Mouse (Mus musculus): Measurements from ENCODE around the gene Yipf1. TPM values are rescaled to one million over a fixed set of nuclear protein-coding genes. Genes with fewer than 3 reads are reported as not detected.

The Yipf1 gene
- total RNA-seq (2014; rRNA removed) (42.2 and 52.3 TPM in 2 replicates), polyA plus RNA-seq (2012; rRNA removed) (38.0 and 38.7 TPM in 2 replicates)

- Histone ChIP-seq H3K4me3 (ENCODE audit: insufficient read depth, low read depth, low read length) (peak within 1 kb of the TSS; percentile 57), H3K36me3 (ENCODE audit: control insufficient read depth, insufficient read depth, low read length) (0 out of 2 replicates have a peak, but pooled peaks cover under 1% of the 10 kb centered on the region), H3K27ac (replicated peaks; ENCODE audit: insufficient read depth, low read depth, low read length) (peak within 1 kb of the TSS; percentile 79), H3K4me1 (ENCODE audit: control insufficient read depth, insufficient read depth, low read length) (no peaks in the 10 kb centered on the region), H3K9ac (ENCODE audit: low read depth, low read length) (peak within 1 kb of the TSS; percentile 78), H3K27me3 (ENCODE audit: control insufficient read depth, insufficient read depth, low read length) (no peaks in the 10 kb centered on the region), H3K79me2 (ENCODE audit: control insufficient read depth, insufficient read depth, low read length) (no peaks in the 10 kb centered on the region)
- TF ChIP-seq POLR2A (IDR thresholded peaks at IDR 0.05; ENCODE audit: extremely low read depth, insufficient read depth, low read length) (peak; percentile 27; the same call in 1 of the 2 replicates), CTCF (IDR thresholded peaks at IDR 0.05; ENCODE audit: low read depth, low read length) (peak; percentile 51)
- DNase-seq (ENCODE audit: extremely low read depth, low read depth, low spot score), result peak; percentile 84
- under 1% methylated on average over 29 of the region's 29 CpGs for WGBS
Observed at GRCm38 (mm10) chr4:107313690-107314478, at the start of gene Yipf1. TSS of gene Yipf1 (plus strand) at chr4:107314363.

DNA sequence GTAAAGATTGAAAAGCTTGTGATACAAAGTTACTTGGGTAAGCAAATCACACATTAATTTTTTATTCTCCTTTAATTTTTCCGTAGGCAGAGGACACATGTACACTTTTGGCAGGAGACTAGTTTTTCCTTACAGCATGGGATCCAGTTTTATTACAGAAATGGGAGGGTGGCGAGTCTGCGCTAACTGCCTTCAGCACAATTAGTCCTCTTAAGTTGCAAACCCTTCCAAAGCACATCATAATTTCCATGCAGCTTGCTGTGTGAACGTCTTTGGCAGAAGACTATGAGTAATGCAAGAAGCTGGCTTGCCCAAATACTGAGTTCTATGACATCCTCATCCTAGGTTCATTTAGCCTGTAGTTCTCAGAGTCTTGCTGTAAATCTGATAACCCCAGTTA, 40.5 kb upstream of the Yipf1 start:
- no peaks in the 10 kb centered on the region for H3K79me2 ChIP-seq (ENCODE audit: control insufficient read depth, insufficient read depth, low read length)
- H3K27me3 ChIP-seq (ENCODE audit: control insufficient read depth, insufficient read depth, low read length), result no peaks in the 10 kb centered on the region
- no peak for DNase-seq (ENCODE audit: extremely low read depth, low read depth, low spot score)
- no peak overlapping the region for H3K9ac ChIP-seq (ENCODE audit: low read depth, low read length)
- H3K4me1 ChIP-seq (ENCODE audit: control insufficient read depth, insufficient read depth, low read length), result no peaks in the 10 kb centered on the region
- TF ChIP-seq POLR2A (IDR thresholded peaks at IDR 0.05; ENCODE audit: extremely low read depth, insufficient read depth, low read length) (no peak), CTCF (IDR thresholded peaks at IDR 0.05; ENCODE audit: low read depth, low read length) (no peak)
- no peak overlapping the region for H3K27ac ChIP-seq (replicated peaks; ENCODE audit: insufficient read depth, low read depth, low read length)
- WGBS, result 88% methylated on average over 4 of the region's 4 CpGs
- H3K4me3 ChIP-seq (ENCODE audit: insufficient read depth, low read depth, low read length), result no peak overlapping the region
- peaks cover 4% of the 10 kb centered on the region for H3K36me3 ChIP-seq (ENCODE audit: control insufficient read depth, insufficient read depth, low read length)

- H3K79me2 ChIP-seq (ENCODE audit: control insufficient read depth, insufficient read depth, low read length), result no peaks in the 10 kb centered on the region
- H3K4me1 ChIP-seq (ENCODE audit: control insufficient read depth, insufficient read depth, low read length), result no peaks in the 10 kb centered on the region
- TF ChIP-seq CTCF (IDR thresholded peaks at IDR 0.05; ENCODE audit: low read depth, low read length), result no peak
- TF ChIP-seq POLR2A (IDR thresholded peaks at IDR 0.05; ENCODE audit: extremely low read depth, insufficient read depth, low read length), result no peak
- 67% methylated on average over 5 of the region's 5 CpGs for WGBS
- peaks cover 4% of the 10 kb centered on the region for H3K36me3 ChIP-seq (ENCODE audit: control insufficient read depth, insufficient read depth, low read length)
- H3K27ac ChIP-seq (replicated peaks; ENCODE audit: insufficient read depth, low read depth, low read length), result no peak overlapping the region
- H3K9ac ChIP-seq (ENCODE audit: low read depth, low read length), result no peak overlapping the region
- no peaks in the 10 kb centered on the region for H3K27me3 ChIP-seq (ENCODE audit: control insufficient read depth, insufficient read depth, low read length)
- H3K4me3 ChIP-seq (ENCODE audit: insufficient read depth, low read depth, low read length), result no peak overlapping the region
- no peak for DNase-seq (ENCODE audit: extremely low read depth, low read depth, low spot score)
Observed at GRCm38 (mm10) chr4:107274511-107274910, 39.7 kb upstream of the Yipf1 start.

GRCm38 (mm10) chr4:107278188-107278707, 35.9 kb upstream of the Yipf1 start:
- Histone ChIP-seq H3K79me2 (ENCODE audit: control insufficient read depth, insufficient read depth, low read length) (no peaks in the 10 kb centered on the region), H3K9ac (ENCODE audit: low read depth, low read length) (no peak overlapping the region), H3K4me3 (ENCODE audit: insufficient read depth, low read depth, low read length) (no peak overlapping the region), H3K27ac (replicated peaks; ENCODE audit: insufficient read depth, low read depth, low read length) (no peak overlapping the region), H3K36me3 (ENCODE audit: control insufficient read depth, insufficient read depth, low read length) (peaks cover 7% of the 10 kb centered on the region), H3K27me3 (ENCODE audit: control insufficient read depth, insufficient read depth, low read length) (no peaks in the 10 kb centered on the region), H3K4me1 (ENCODE audit: control insufficient read depth, insufficient read depth, low read length) (no peaks in the 10 kb centered on the region)
- no peak for TF ChIP-seq POLR2A (IDR thresholded peaks at IDR 0.05; ENCODE audit: extremely low read depth, insufficient read depth, low read length)
- TF ChIP-seq CTCF (IDR thresholded peaks at IDR 0.05; ENCODE audit: low read depth, low read length), result no peak
- WGBS, result 83% methylated on average over 8 of the region's 8 CpGs
- no peak for DNase-seq (ENCODE audit: extremely low read depth, low read depth, low spot score)

DNA sequence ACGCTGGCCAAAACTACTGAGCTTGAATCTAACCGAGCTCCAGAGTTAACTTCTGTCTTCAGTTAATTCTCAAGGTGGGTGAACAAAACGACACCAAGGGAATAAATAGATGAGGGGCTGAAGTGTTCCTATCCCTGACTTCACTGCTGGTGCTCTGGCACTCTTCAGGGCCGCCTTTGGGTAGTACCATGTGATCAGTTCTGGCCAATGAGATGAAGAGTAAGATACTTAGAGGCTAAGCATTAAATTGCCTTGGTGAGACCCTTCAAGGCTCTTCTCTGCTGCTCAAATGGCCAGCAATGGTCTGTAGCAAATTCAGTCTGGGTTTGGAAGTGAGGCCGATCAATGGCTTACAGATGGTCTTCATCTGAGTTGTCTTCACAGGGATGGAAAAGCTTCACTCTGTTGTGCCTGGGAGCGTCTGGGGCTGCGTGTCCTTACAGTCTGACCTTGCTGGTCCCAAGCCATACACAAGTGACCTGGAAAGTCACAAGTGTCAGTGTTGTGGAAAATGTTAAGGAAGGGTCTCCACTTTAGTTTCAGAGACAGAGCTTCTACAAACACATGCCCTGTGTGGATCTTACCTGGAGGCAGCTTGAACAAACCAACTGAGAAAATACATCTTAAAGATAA, 33.2 kb upstream of the Yipf1 start:
- H3K4me3 ChIP-seq (ENCODE audit: insufficient read depth, low read depth, low read length), result no peak overlapping the region
- TF ChIP-seq CTCF (IDR thresholded peaks at IDR 0.05; ENCODE audit: low read depth, low read length), result no peak
- no peak for TF ChIP-seq POLR2A (IDR thresholded peaks at IDR 0.05; ENCODE audit: extremely low read depth, insufficient read depth, low read length)
- no peak overlapping the region for H3K9ac ChIP-seq (ENCODE audit: low read depth, low read length)
- H3K36me3 ChIP-seq (ENCODE audit: control insufficient read depth, insufficient read depth, low read length), result peaks cover 3% of the 10 kb centered on the region; the same call in 1 of the 2 replicates
- H3K27ac ChIP-seq (replicated peaks; ENCODE audit: insufficient read depth, low read depth, low read length), result no peak overlapping the region
- H3K4me1 ChIP-seq (ENCODE audit: control insufficient read depth, insufficient read depth, low read length), result no peaks in the 10 kb centered on the region
- no peak for DNase-seq (ENCODE audit: extremely low read depth, low read depth, low spot score)
- WGBS, result 92% methylated on average over 7 of the region's 7 CpGs
- H3K79me2 ChIP-seq (ENCODE audit: control insufficient read depth, insufficient read depth, low read length), result no peaks in the 10 kb centered on the region
- H3K27me3 ChIP-seq (ENCODE audit: control insufficient read depth, insufficient read depth, low read length), result no peaks in the 10 kb centered on the region
